Mouse (Mus musculus): ENCODE data around the gene Dcpp1. TPM values are rescaled to one million over a fixed set of nuclear protein-coding genes. Genes with fewer than 3 reads are reported as not detected.
A peak's percentile ranks its signal among the peaks of the same experiment; 100 is the strongest.
"Not testable (repeated sequence)": the region's sequence is repeated elsewhere in the genome, so short reads cannot be mapped to it uniquely, and the experiment has no call there.

The Dcpp1 gene
- not detected in 2 replicates for polyA plus RNA-seq (2014; fragmentation: Nextera tagmentation; extraction: Ambion mirVana)

DNA sequence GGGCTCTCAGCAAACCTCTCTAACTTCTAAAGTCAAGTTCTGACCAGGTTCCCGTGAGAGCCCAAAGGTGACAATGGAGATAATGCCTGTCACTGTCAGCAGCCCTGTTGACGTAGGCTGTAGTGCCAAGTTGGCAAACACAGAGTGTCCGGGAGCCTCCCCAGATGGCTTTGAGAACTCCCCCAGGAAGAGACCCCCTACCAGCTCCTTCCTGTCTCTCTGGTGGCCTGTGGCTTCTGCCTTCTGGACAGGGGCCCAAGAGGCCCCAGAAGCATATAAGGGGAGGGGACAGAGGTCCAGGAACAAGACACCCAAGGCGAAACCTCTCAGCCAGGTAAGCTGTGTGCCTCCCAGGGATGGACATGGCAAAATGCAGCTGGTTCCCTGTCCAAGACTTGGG, at the start of gene Dcpp1, which contains the start of gene Dcpp2:
Gene Dcpp1 (plus strand): TSS at position 301 of the 400 bp plus-strand sequence.
Gene Dcpp2 (plus strand): TSS at position 305 of the 400 bp plus-strand sequence.
- 69% methylated on average over 4 of the region's 4 CpGs for WGBS
- not testable (repeated sequence) for H3K9me3 ChIP-seq (ENCODE audit: control insufficient read depth, low read length); H3K4me3 ChIP-seq (ENCODE audit: low read depth, low read length); H3K27me3 ChIP-seq (replicated peaks; ENCODE audit: control insufficient read depth, insufficient read depth, low read length); DNase-seq (ENCODE audit: low spot score); H3K36me3 ChIP-seq (ENCODE audit: control insufficient read depth, insufficient read depth, low read length); H3K9ac ChIP-seq (ENCODE audit: low read length); H3K4me2 ChIP-seq (ENCODE audit: low read length); ATAC-seq (replicated peaks; ENCODE audit: low FRiP score, low TSS enrichment, low read depth); H3K4me1 ChIP-seq (replicated peaks; ENCODE audit: control insufficient read depth, insufficient read depth, low read length); H3K27ac ChIP-seq (ENCODE audit: low read depth)

DNA sequence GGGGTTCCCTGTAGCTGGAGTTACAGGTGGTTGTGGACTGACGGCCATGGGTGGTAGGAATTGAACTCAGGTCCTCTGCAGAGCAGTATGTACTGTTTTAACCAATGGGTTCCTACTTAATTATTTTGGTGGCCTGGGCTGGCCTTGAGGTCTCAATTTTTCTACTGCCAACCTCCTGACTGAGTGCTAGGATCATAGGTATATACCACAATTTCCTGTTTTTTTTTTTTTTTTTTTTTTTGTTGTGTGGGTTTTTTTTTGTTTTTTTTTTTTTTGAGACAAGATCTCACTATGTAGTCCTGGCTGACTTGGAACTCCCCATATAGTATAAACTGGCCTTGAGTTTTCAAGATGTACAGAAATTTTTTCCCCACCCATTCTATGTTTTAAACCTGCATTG, 49.5 kb upstream of the Dcpp1 start:
- peaks cover 17% of the 10 kb centered on the region for H3K4me1 ChIP-seq (replicated peaks; ENCODE audit: control insufficient read depth, insufficient read depth, low read length)
- H3K4me2 ChIP-seq (ENCODE audit: low read length) = no peak overlapping the region
- WGBS = 97% methylated on average over 1 of the region's 1 CpGs
- peaks cover 12% of the 10 kb centered on the region for H3K36me3 ChIP-seq (ENCODE audit: control insufficient read depth, insufficient read depth, low read length)
- H3K9ac ChIP-seq (ENCODE audit: low read length) = no peak overlapping the region
- no peak overlapping the region for H3K4me3 ChIP-seq (ENCODE audit: low read depth, low read length)
- DNase-seq (ENCODE audit: low spot score) = no peak
- no peak for ATAC-seq (replicated peaks; ENCODE audit: low FRiP score, low TSS enrichment, low read depth)
- H3K9me3 ChIP-seq (ENCODE audit: control insufficient read depth, low read length) = 0 out of 2 replicates have a peak, but pooled peaks cover 2% of the 10 kb centered on the region
- no peak overlapping the region for H3K27ac ChIP-seq (ENCODE audit: low read depth)
- 0 out of 2 replicates have a peak, but pooled peaks cover 11% of the 10 kb centered on the region for H3K27me3 ChIP-seq (replicated peaks; ENCODE audit: control insufficient read depth, insufficient read depth, low read length)

DNA sequence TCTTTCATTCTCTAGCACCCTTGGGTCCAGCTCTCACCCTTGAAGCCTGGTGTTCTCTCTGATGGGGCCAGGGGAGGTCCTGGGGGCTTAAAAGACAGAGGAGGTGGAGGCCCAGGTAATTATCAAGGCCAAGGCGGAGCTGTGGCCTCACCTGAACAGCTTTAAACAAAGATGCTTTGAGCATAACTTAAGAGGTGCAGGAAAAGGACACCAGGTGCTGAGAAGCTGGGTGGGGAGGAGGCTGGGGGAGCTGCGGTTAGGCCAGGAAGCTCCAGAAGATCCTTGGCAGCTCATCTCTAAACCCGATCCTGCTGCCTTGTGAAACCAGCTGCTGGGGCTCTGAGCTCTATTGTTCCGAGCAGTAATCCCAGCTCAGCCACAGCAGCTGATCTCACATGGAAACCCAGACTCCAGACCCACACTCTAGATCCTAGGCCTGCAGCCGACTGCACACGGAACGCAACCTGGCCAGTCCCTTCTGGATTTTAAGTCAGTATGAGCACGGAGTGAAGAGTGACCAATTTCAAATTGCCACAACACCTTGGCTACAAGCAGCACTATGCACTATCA, 44.6 kb upstream of the Dcpp1 start, which contains the start of gene Prss33:
Gene Prss33 (minus strand): TSS at position 51 of the 570 bp plus-strand sequence.
- whole genome bisulfite sequencing = 70% methylated on average over 8 of the region's 8 CpGs
- Histone ChIP-seq H3K4me1 (replicated peaks; ENCODE audit: control insufficient read depth, insufficient read depth, low read length) (no peaks in the 10 kb centered on the region), H3K4me3 (ENCODE audit: low read depth, low read length) (no peak within 1 kb of the TSS), H3K27ac (ENCODE audit: low read depth) (no peak within 1 kb of the TSS), H3K27me3 (replicated peaks; ENCODE audit: control insufficient read depth, insufficient read depth, low read length) (0 out of 2 replicates have a peak, but pooled peaks cover 7% of the 10 kb centered on the region), H3K9ac (ENCODE audit: low read length) (no peak within 1 kb of the TSS), H3K4me2 (ENCODE audit: low read length) (no peak within 1 kb of the TSS), H3K9me3 (ENCODE audit: control insufficient read depth, low read length) (no peaks in the 10 kb centered on the region), H3K36me3 (ENCODE audit: control insufficient read depth, insufficient read depth, low read length) (no peaks in the 10 kb centered on the region)
- DNase-seq (ENCODE audit: low spot score) (no peak), ATAC-seq (replicated peaks; ENCODE audit: low FRiP score, low TSS enrichment, low read depth) (no peak)

DNA sequence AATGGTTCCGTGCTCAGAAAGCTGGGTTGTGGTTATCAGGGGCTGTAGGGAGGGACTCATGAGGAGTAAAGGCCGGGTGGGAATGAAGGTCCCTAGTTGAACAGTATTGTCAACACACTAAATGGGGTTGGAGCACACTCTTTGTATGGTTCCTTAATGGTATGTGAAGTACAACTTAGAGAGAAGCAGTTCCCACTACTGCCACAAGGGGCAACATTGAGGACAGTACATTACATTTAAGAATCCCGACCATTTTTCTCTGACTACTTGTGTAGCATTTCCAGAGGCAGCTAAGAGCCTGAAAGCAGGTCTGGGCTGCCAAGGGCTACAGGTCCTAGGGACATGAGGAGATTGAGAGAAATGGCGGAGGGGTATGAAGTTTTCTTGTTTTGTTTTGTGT, 39.5 kb upstream of the Dcpp1 start:
- 26% methylated on average over 4 of the region's 4 CpGs for WGBS
- H3K27ac ChIP-seq (ENCODE audit: low read depth) = no peak overlapping the region
- H3K9ac ChIP-seq (ENCODE audit: low read length) = no peak overlapping the region
- H3K4me2 ChIP-seq (ENCODE audit: low read length) = no peak overlapping the region
- peak; percentile 76 for DNase-seq (ENCODE audit: low spot score)
- H3K9me3 ChIP-seq (ENCODE audit: control insufficient read depth, low read length) = no peaks in the 10 kb centered on the region
- H3K4me3 ChIP-seq (ENCODE audit: low read depth, low read length) = no peak overlapping the region
- H3K4me1 ChIP-seq (replicated peaks; ENCODE audit: control insufficient read depth, insufficient read depth, low read length) = no peaks in the 10 kb centered on the region
- no peaks in the 10 kb centered on the region for H3K27me3 ChIP-seq (replicated peaks; ENCODE audit: control insufficient read depth, insufficient read depth, low read length)
- no peaks in the 10 kb centered on the region for H3K36me3 ChIP-seq (ENCODE audit: control insufficient read depth, insufficient read depth, low read length)
- ATAC-seq (replicated peaks; ENCODE audit: low FRiP score, low TSS enrichment, low read depth) = no peak

DNA sequence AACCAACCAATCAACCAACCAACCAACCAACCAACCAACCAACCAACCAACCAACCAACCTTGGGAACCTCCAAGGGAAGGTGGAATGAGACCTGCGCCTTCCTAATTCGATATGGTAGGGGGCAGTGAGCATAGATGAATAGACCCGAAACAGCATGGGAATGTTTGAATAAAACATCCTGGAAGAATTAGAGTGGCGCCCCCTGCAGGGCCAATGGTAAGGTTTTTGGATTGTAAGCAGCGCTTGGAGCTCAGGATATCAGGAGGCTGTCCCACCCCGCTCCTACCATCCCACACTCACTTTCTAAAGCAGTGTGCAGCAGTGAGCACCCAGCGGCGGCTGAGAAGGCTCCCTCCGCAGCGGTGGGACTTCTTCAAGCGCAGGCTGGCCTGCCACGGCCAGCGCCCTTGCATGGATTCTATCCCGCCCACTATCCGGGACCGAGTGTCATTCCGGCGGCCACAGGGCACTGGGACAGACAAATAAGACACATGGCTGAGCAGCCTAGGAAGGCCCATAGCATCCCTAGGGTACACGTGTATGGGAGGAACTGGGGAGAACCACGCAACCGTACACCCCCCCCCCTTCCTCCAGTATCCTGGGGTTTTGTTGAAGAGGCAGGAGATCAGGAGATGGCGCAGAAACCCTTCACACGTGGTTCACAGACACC, 37.4 kb upstream of the Dcpp1 start:
- ATAC-seq (replicated peaks; ENCODE audit: low FRiP score, low TSS enrichment, low read depth) (0 out of 2 replicates have a peak, but pooled peaks have one; percentile 32), DNase-seq (ENCODE audit: low spot score) (no peak)
- Histone ChIP-seq H3K27ac (ENCODE audit: low read depth) (no peak overlapping the region), H3K4me2 (ENCODE audit: low read length) (peak overlapping the region; percentile 35; the same call in 1 of the 2 replicates), H3K4me3 (ENCODE audit: low read depth, low read length) (no peak overlapping the region), H3K36me3 (ENCODE audit: control insufficient read depth, insufficient read depth, low read length) (no peaks in the 10 kb centered on the region), H3K27me3 (replicated peaks; ENCODE audit: control insufficient read depth, insufficient read depth, low read length) (no peaks in the 10 kb centered on the region), H3K9me3 (ENCODE audit: control insufficient read depth, low read length) (no peaks in the 10 kb centered on the region), H3K9ac (ENCODE audit: low read length) (no peak overlapping the region), H3K4me1 (replicated peaks; ENCODE audit: control insufficient read depth, insufficient read depth, low read length) (no peaks in the 10 kb centered on the region)
- WGBS = 48% methylated on average over 23 of the region's 23 CpGs

DNA sequence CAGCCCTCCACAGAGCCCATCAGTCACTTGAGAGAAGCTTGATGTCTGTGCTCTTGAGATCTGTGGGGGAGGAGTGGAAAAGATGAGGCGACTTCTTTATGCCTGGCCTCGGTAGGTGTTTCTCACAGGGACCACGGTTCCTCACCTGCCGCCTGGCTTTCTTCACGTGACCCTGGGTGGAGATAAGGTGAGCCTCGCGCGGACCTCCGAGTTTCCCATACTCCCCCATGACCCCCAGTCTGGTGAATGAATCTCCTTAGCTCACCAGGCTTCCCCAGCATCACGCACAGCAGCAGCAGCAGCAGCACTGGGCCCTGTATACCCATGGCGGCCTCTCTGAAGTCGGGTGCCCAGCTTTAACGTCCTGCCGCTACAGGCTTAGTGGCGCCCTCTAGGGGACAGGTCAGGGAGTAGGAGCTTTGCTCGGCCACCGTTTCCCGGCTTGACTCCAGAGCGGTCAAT, 36.8 kb upstream of the Dcpp1 start, which contains the start of the genes Prss32 and Prss41:
Gene Prss32 (plus strand): TSS at position 44 of the 462 bp plus-strand sequence.
Gene Prss41 (minus strand): TSS at position 361 of the 462 bp plus-strand sequence.
- Histone ChIP-seq H3K27me3 (replicated peaks; ENCODE audit: control insufficient read depth, insufficient read depth, low read length) (no peaks in the 10 kb centered on the region), H3K4me3 (ENCODE audit: low read depth, low read length) (no peak within 1 kb of the TSS), H3K36me3 (ENCODE audit: control insufficient read depth, insufficient read depth, low read length) (no peaks in the 10 kb centered on the region), H3K4me2 (ENCODE audit: low read length) (peak within 1 kb of the TSS; percentile 35), H3K9ac (ENCODE audit: low read length) (no peak within 1 kb of the TSS), H3K27ac (ENCODE audit: low read depth) (no peak within 1 kb of the TSS), H3K9me3 (ENCODE audit: control insufficient read depth, low read length) (no peaks in the 10 kb centered on the region), H3K4me1 (replicated peaks; ENCODE audit: control insufficient read depth, insufficient read depth, low read length) (no peaks in the 10 kb centered on the region)
- ATAC-seq (replicated peaks; ENCODE audit: low FRiP score, low TSS enrichment, low read depth) = peak; percentile 38; the same call in 1 of the 2 replicates
- DNase-seq (ENCODE audit: low spot score) = peak; percentile 71
- 11% methylated on average over 19 of the region's 19 CpGs for WGBS

DNA sequence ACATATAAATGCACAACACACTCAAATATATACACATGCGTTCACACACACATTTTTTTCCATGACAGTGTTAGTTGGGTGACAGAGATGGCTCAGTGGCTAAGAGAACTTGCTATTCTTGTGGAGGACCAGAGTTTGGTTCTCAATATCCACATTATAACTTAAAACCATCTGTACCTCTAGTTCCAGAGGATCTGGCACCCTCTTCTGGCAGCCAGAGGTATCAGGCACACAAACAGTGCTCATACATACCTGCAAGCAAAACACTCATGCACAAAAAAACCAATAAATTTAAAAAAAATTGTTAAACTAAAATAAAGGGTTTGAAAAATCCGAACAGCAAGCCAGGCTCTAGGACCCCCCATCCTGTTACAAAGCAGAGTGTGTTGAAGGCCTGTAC, 30.6 kb upstream of the Dcpp1 start:
- no peaks in the 10 kb centered on the region for H3K36me3 ChIP-seq (ENCODE audit: control insufficient read depth, insufficient read depth, low read length)
- no peak for DNase-seq (ENCODE audit: low spot score)
- no peak for ATAC-seq (replicated peaks; ENCODE audit: low FRiP score, low TSS enrichment, low read depth)
- H3K4me3 ChIP-seq (ENCODE audit: low read depth, low read length) = no peak overlapping the region
- H3K9ac ChIP-seq (ENCODE audit: low read length) = no peak overlapping the region
- H3K9me3 ChIP-seq (ENCODE audit: control insufficient read depth, low read length) = no peaks in the 10 kb centered on the region
- no peak overlapping the region for H3K27ac ChIP-seq (ENCODE audit: low read depth)
- no peaks in the 10 kb centered on the region for H3K4me1 ChIP-seq (replicated peaks; ENCODE audit: control insufficient read depth, insufficient read depth, low read length)
- no peak overlapping the region for H3K4me2 ChIP-seq (ENCODE audit: low read length)
- WGBS = 63% methylated on average over 2 of the region's 2 CpGs
- no peaks in the 10 kb centered on the region for H3K27me3 ChIP-seq (replicated peaks; ENCODE audit: control insufficient read depth, insufficient read depth, low read length)

DNA sequence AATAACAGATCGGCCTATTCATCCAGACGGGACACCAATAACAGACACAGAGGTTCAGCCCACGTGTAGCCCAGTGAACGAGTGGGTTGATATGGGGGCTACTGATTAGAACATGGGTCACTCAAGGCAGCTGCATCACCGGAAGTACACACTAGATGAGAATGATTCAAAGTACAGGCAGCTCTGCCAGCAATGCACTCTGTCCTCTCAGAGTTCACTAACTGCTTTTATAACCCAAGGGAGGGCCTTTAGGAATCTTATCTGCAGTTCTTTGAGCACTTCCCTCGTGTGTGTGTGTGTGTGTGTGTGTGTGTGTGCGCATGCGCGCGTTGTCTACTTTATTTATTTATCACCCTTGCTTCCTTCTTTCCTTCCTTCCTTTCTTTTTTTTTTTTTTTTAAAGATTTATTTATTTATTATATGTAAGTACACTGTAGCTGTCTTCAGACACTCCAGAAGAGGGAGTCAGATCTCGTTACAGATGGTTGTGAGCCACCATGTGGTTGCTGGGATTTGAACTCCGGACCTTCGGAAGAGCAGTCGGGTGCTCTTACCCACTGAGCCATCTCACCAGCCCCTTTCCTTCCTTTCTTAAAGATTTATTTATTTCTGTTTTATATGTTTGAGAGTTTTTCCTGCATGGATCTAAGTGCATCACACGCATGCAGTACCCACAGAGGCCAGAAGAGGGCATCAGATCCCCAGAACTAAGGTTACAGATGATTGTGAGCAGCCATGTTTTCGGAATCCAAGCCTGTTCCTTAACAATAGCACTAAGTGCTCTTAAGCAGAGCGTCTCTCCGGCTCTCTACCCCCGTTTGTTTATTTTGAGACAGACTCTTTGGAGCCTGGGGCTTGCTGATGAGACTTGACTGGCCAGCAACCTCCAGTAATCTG, 29.6 kb upstream of the Dcpp1 start:
- no peak overlapping the region for H3K4me2 ChIP-seq (ENCODE audit: low read length)
- H3K36me3 ChIP-seq (ENCODE audit: control insufficient read depth, insufficient read depth, low read length) = no peaks in the 10 kb centered on the region
- no peak overlapping the region for H3K4me3 ChIP-seq (ENCODE audit: low read depth, low read length)
- WGBS = 57% methylated on average over 18 of the region's 19 CpGs
- no peaks in the 10 kb centered on the region for H3K9me3 ChIP-seq (ENCODE audit: control insufficient read depth, low read length)
- H3K4me1 ChIP-seq (replicated peaks; ENCODE audit: control insufficient read depth, insufficient read depth, low read length) = no peaks in the 10 kb centered on the region
- no peak overlapping the region for H3K9ac ChIP-seq (ENCODE audit: low read length)
- ATAC-seq (replicated peaks; ENCODE audit: low FRiP score, low TSS enrichment, low read depth) (peak; percentile 62), DNase-seq (ENCODE audit: low spot score) (peak; percentile 84)
- H3K27ac ChIP-seq (ENCODE audit: low read depth) = no peak overlapping the region
- no peaks in the 10 kb centered on the region for H3K27me3 ChIP-seq (replicated peaks; ENCODE audit: control insufficient read depth, insufficient read depth, low read length)

All from intestine, embryonic 14.5 days (tissue).